Mouse (Mus musculus) forebrain, postnatal 0 days (tissue): ENCODE measurements around the gene Usp47. TPM values are rescaled to one million over a fixed set of nuclear protein-coding genes. Genes with fewer than 3 reads are reported as not detected.
A peak's percentile ranks its signal among the peaks of the same experiment; 100 is the strongest.

ENCODE experiments used
- ATAC-seq: fragments of 200-750 bp; cut with Nextera tagmentation; 2 replicates; pipeline ENCODE4 v1.8.0; 2017; ENCODE audit warnings: mild to moderate bottlenecking, moderate library complexity
- DNase-seq: peaks from one replicate; pipeline ENCODE4 v3.0.0-alpha.2; 2015
- H3K27ac ChIP-seq: fragments of 300-500 bp; sonication (generic); 2 replicates; pipeline ENCODE4 v1.5.1; 2014; ENCODE audit warnings: low read depth, mild to moderate bottlenecking, antibody characterized with exemption, low read length, moderate library complexity, mixed read lengths
- H3K27me3 ChIP-seq: fragments of 300-500 bp; sonication (generic); 2 replicates; pipeline ENCODE4 v1.6.1; 2014; ENCODE audit warnings: mild to moderate bottlenecking, low read length, mixed read lengths; ENCODE audit not compliant: insufficient read depth
- H3K36me3 ChIP-seq: fragments of 300-500 bp; sonication (generic); 2 replicates; pipeline ENCODE4 v1.6.1; 2014; ENCODE audit warnings: mild to moderate bottlenecking, moderate library complexity; ENCODE audit not compliant: insufficient read depth
- H3K4me1 ChIP-seq: fragments of 300-500 bp; sonication (generic); 2 replicates; pipeline ENCODE4 v1.6.1; 2014; ENCODE audit warnings: antibody characterized with exemption; ENCODE audit not compliant: insufficient read depth
- H3K4me2 ChIP-seq: fragments of 300-500 bp; sonication (generic); 2 replicates; pipeline ENCODE4 v1.6.1; 2014; ENCODE audit warnings: low read depth, mild to moderate bottlenecking, moderate library complexity
- H3K4me3 ChIP-seq: fragments of 300-500 bp; sonication (generic); 2 replicates; pipeline ENCODE4 v1.5.1; 2014; ENCODE audit warnings: low read depth, low read length, mixed read lengths
- H3K9ac ChIP-seq: fragments of 300-500 bp; sonication (generic); 2 replicates; pipeline ENCODE4 v1.6.1; 2014; ENCODE audit warnings: mild to moderate bottlenecking
- H3K9me3 ChIP-seq: fragments of 300-500 bp; sonication (generic); 2 replicates; pipeline ENCODE4 v1.6.1; 2016; ENCODE audit warnings: low read length
- CTCF ChIP-seq: sonication (generic); IDR thresholded peaks from 2 replicates; pipeline ENCODE4 v1.5.1; 2016; ENCODE audit warnings: antibody characterized with exemption, control low read depth, low read depth
- WGBS: fragments of 180-500 bp; shearing (Covaris S2); extraction: QIAGEN DNeasy Blood & Tissue Kit; methylation state at CpG from one replicate; pipeline ENCODE4 v1.1.7; 2014; 5-methylcytosine and 5-hydroxymethylcytosine counted together
- polyA plus RNA-seq: library from polyadenylated mRNA; unstranded; fragments of >200 nt; fragmentation: Nextera tagmentation; extraction: Ambion mirVana; gene quantifications from 2 replicates; pipeline ENCODE4 v1.2.1, GENCODE M21; 2015
- total RNA-seq: library from RNA; depleted of rRNA; stranded (reverse); fragments of >200 nt; gene quantifications from 2 replicates; pipeline ENCODE4 v1.2.3, GENCODE M21; 2014

Usp47 gene
- total and polyA plus RNA-seq, 2 experiments from 2014 or later: 52.0 to 121 TPM

GRCm38 (mm10) chr7:112012621-112013177, 10.6 kb upstream of the Usp47 start:
- H3K4me1 ChIP-seq: 0 out of 2 replicates have a peak, but pooled peaks cover 5% of the 10 kb centered on the region
- no peak overlapping the region for H3K9ac ChIP-seq
- no peak overlapping the region for H3K4me3 ChIP-seq
- H3K4me2 ChIP-seq: no peak overlapping the region
- DNase-seq (no peak), ATAC-seq (no peak)
- H3K27me3 ChIP-seq: no peaks in the 10 kb centered on the region
- no peak overlapping the region for H3K27ac ChIP-seq
- no peaks in the 10 kb centered on the region for H3K36me3 ChIP-seq
- TF ChIP-seq CTCF: no peak
- no peaks in the 10 kb centered on the region for H3K9me3 ChIP-seq
- WGBS: 85% methylated on average over 6 of the region's 6 CpGs

DNA sequence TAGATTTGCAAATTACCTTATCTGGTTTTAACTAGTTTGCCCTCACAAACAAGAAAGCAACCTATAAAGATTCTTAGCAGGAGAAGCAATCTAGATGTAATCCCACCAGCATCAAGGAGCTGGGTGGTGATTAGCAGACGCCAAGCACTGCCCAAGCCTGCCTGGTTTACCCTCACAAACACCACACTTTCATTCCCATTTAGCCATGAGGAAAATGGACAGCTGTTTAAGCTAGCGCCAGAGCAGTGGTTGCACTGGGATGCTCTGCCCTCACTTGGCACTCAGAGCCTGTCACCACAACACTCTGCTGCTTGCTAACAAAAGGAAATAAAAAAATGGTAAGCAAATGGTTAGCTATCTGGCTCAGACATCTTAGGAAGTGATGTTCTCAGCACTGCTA, 9.2 kb upstream of the Usp47 start:
- Histone ChIP-seq H3K4me3 (no peak overlapping the region), H3K9ac (no peak overlapping the region), H3K27ac (no peak overlapping the region), H3K4me2 (no peak overlapping the region), H3K36me3 (no peaks in the 10 kb centered on the region), H3K27me3 (no peaks in the 10 kb centered on the region), H3K9me3 (no peaks in the 10 kb centered on the region), H3K4me1 (0 out of 2 replicates have a peak, but pooled peaks cover 5% of the 10 kb centered on the region)
- TF ChIP-seq CTCF: no peak
- DNase-seq (no peak), ATAC-seq (no peak)
- 52% methylated on average over 2 of the region's 2 CpGs for WGBS

- 8% methylated on average over 17 of the region's 17 CpGs for WGBS
- peak; percentile 37 for ATAC-seq
- no peaks in the 10 kb centered on the region for H3K36me3 ChIP-seq
- peak overlapping the region; percentile 88 for H3K4me2 ChIP-seq
- peak overlapping the region; percentile 91 for H3K4me3 ChIP-seq
- H3K27ac ChIP-seq: peak overlapping the region; percentile 99
- DNase-seq: peak; percentile 59
- H3K27me3 ChIP-seq: no peaks in the 10 kb centered on the region
- H3K4me1 ChIP-seq: peaks cover 20% of the 10 kb centered on the region
- H3K9ac ChIP-seq: peak overlapping the region; percentile 96
- no peaks in the 10 kb centered on the region for H3K9me3 ChIP-seq
- TF ChIP-seq CTCF: no peak
Observed at GRCm38 (mm10) chr7:112022506-112023149, 676 bp upstream of the Usp47 start.

DNA sequence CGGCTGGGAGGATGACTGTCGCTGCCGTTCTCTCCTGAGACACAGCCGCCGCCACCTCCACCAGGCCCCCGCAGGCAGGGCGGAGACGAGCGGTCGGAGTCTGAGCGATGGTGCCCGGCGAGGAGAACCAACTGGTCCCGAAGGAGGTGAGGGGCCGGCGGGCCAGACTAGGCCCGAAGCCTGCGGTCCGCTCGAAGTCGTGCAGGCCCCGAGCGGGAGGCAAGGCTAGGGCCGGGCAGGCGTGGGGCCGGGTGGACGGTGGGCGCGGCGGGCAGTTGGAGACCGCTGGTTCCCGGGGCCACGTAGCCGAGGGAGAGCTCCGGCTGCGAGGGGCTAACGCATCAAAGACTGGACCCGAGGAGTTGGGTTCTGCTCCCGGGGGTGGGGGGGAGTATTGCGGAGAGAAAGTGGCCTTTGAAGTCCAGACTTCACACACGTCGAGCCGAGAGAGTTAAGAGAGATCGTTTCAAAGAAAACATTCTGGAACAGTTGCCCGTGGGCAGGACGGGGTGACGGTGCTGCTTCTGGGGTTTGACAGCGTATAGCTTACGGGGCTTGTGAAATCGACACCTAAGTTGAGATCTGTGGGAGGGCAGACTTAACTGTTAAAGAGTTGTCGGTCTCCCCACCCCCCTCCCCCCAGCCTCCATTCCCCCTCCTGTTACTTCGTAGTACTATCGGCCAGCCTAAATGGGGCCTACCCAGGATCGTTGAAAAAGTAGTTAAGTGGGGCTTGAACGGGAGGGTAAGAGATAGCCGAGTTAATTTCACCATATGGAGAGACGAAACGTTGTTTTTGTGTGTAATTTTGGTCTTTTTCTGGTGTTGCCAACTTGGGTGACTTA, 519 bp downstream of the Usp47 start:
- WGBS: 1% methylated on average over 58 of the region's 58 CpGs
- H3K4me1 ChIP-seq: peaks cover 26% of the 10 kb centered on the region
- peak overlapping the region; percentile 88 for H3K4me2 ChIP-seq
- H3K27me3 ChIP-seq: no peaks in the 10 kb centered on the region
- no peaks in the 10 kb centered on the region for H3K36me3 ChIP-seq
- DNase-seq (peak; percentile 38), ATAC-seq (peak; percentile 3; the same call in 1 of the 2 replicates)
- TF ChIP-seq CTCF: no peak
- H3K9ac ChIP-seq: peak overlapping the region; percentile 96
- no peaks in the 10 kb centered on the region for H3K9me3 ChIP-seq
- peak overlapping the region; percentile 91 for H3K4me3 ChIP-seq
- peak overlapping the region; percentile 99 for H3K27ac ChIP-seq

GRCm38 (mm10) chr7:112024446-112024730, 1.1 kb downstream of the Usp47 start:
- H3K4me1 ChIP-seq: peaks cover 26% of the 10 kb centered on the region
- H3K27ac ChIP-seq: peak overlapping the region; percentile 99; the same call in 1 of the 2 replicates
- DNase-seq (no peak), ATAC-seq (no peak)
- H3K36me3 ChIP-seq: no peaks in the 10 kb centered on the region
- peak overlapping the region; percentile 91 for H3K4me3 ChIP-seq
- H3K9ac ChIP-seq: peak overlapping the region; percentile 96
- no peak for TF ChIP-seq CTCF
- H3K4me2 ChIP-seq: peak overlapping the region; percentile 88
- H3K27me3 ChIP-seq: no peaks in the 10 kb centered on the region
- no peaks in the 10 kb centered on the region for H3K9me3 ChIP-seq
- 27% methylated on average over 7 of the region's 7 CpGs for WGBS

- DNase-seq: no peak
Observed at GRCm38 (mm10) chr7:112024856-112025255, 1.6 kb downstream of the Usp47 start.

GRCm38 (mm10) chr7:112030594-112030993, 7.3 kb downstream of the Usp47 start:
- H3K4me2 ChIP-seq: no peak overlapping the region
- H3K9ac ChIP-seq: no peak overlapping the region
- no peaks in the 10 kb centered on the region for H3K27me3 ChIP-seq
- no peak overlapping the region for H3K27ac ChIP-seq
- no peak for TF ChIP-seq CTCF
- H3K9me3 ChIP-seq: no peaks in the 10 kb centered on the region
- ATAC-seq: no peak
- H3K4me1 ChIP-seq: peaks cover 21% of the 10 kb centered on the region
- WGBS: 96% methylated on average over 1 of the region's 1 CpGs
- no peak for DNase-seq
- no peak overlapping the region for H3K4me3 ChIP-seq
- H3K36me3 ChIP-seq: no peaks in the 10 kb centered on the region

More at GRCm38 (mm10) chr7:112024856-112025255, 1.6 kb downstream of the Usp47 start:
- TF ChIP-seq CTCF: no peak
- H3K4me3 ChIP-seq: peak overlapping the region; percentile 91
- peak overlapping the region; percentile 88 for H3K4me2 ChIP-seq
- no peak for ATAC-seq
- H3K9me3 ChIP-seq: no peaks in the 10 kb centered on the region
- H3K4me1 ChIP-seq: peaks cover 26% of the 10 kb centered on the region
- peak overlapping the region; percentile 96 for H3K9ac ChIP-seq
- no peaks in the 10 kb centered on the region for H3K27me3 ChIP-seq
- 17% methylated on average over 5 of the region's 5 CpGs for WGBS
- H3K36me3 ChIP-seq: no peaks in the 10 kb centered on the region
- H3K27ac ChIP-seq: no peak overlapping the region
